Mouse (Mus musculus) frontal cortex, postnatal 25 days (tissue): Measurements from ENCODE around the gene Osbpl10.

Source experiments
- DNase-seq, 2 experiments: peaks; one replicate each; pipeline ENCODE4 v3.0.0; 2022; ENCODE audit warnings: low spot score in 2 of 2

Osbpl10 gene

GRCm38 (mm10) chr9:115034271-115034670 is 55.9 kb downstream of the Osbpl10 start:
- DNase-seq: no peak

GRCm38 (mm10) chr9:115034788-115035187 is 56.4 kb downstream of the Osbpl10 start:
- DNase-seq: no peak

- no peak for DNase-seq
Measured at GRCm38 (mm10) chr9:115038215-115038614, 59.8 kb downstream of the Osbpl10 start.

GRCm38 (mm10) chr9:115038686-115039085 is 60.3 kb downstream of the Osbpl10 start:
- DNase-seq: no peak

- no peak for DNase-seq
Measured at GRCm38 (mm10) chr9:115039245-115039644, 60.9 kb downstream of the Osbpl10 start.

- no peak for DNase-seq
Measured at GRCm38 (mm10) chr9:115042571-115042970, 64.2 kb downstream of the Osbpl10 start.

GRCm38 (mm10) chr9:115042971-115043706 is 64.8 kb downstream of the Osbpl10 start:
- no peak for DNase-seq

GRCm38 (mm10) chr9:115043881-115044770 is 65.8 kb downstream of the Osbpl10 start:
- no peak for DNase-seq

- no peak for DNase-seq
Measured at GRCm38 (mm10) chr9:115045087-115045800, 66.9 kb downstream of the Osbpl10 start.

GRCm38 (mm10) chr9:115046701-115047100 is 68.3 kb downstream of the Osbpl10 start:
- no peak for DNase-seq

GRCm38 (mm10) chr9:115048340-115048739 is 70.0 kb downstream of the Osbpl10 start:
- DNase-seq: no peak

- DNase-seq: no peak
Measured at GRCm38 (mm10) chr9:115048861-115049260, 70.5 kb downstream of the Osbpl10 start.

- DNase-seq: no peak
Measured at GRCm38 (mm10) chr9:115049981-115050720, 71.8 kb downstream of the Osbpl10 start.

- no peak for DNase-seq
Measured at GRCm38 (mm10) chr9:115051976-115052375, 73.6 kb downstream of the Osbpl10 start.

- DNase-seq: no peak
Measured at GRCm38 (mm10) chr9:115053779-115054178, 75.4 kb downstream of the Osbpl10 start.

GRCm38 (mm10) chr9:115055041-115055830 is 76.9 kb downstream of the Osbpl10 start:
- no peak for DNase-seq

GRCm38 (mm10) chr9:115058806-115059205 is 80.4 kb downstream of the Osbpl10 start:
- DNase-seq: no peak

GRCm38 (mm10) chr9:115064834-115065233 is 86.5 kb downstream of the Osbpl10 start:
- no peak for DNase-seq

GRCm38 (mm10) chr9:115067071-115067470 is 88.7 kb downstream of the Osbpl10 start:
- no peak for DNase-seq

GRCm38 (mm10) chr9:115075191-115075590 is 96.8 kb downstream of the Osbpl10 start:
- no peak for DNase-seq
